Mouse (Mus musculus): ENCODE measurements around the gene Ascc1. TPM values are rescaled to one million over a fixed set of nuclear protein-coding genes. Genes with fewer than 3 reads are reported as not detected.

The Ascc1 gene
- polyA plus RNA-seq, 1 experiment = 26.2 TPM

- no peak overlapping the region for H3K4me3 ChIP-seq (ENCODE audit: control insufficient read depth, insufficient read depth, low read length)
- no peaks in the 10 kb centered on the region for H3K27me3 ChIP-seq (ENCODE audit: control insufficient read depth, insufficient read depth, low read length)
- H3K4me1 ChIP-seq (replicated peaks; ENCODE audit: control insufficient read depth, insufficient read depth, low read length) = peaks cover 18% of the 10 kb centered on the region
- 74% methylated on average over 18 of the region's 18 CpGs for WGBS
- DNase-seq = no peak
- H3K36me3 ChIP-seq (ENCODE audit: control insufficient read depth, insufficient read depth, low read length) = no peaks in the 10 kb centered on the region
- TF ChIP-seq CTCF (IDR thresholded peaks at IDR 0.05; ENCODE audit: borderline replicate concordance, control insufficient read depth, extremely low read depth, insufficient read depth, low read length, poor library complexity) (no peak), POLR2A (IDR thresholded peaks at IDR 0.05; ENCODE audit: control insufficient read depth, extremely low read depth, insufficient read depth, low read length, poor library complexity) (no peak)
- no peak overlapping the region for H3K27ac ChIP-seq (ENCODE audit: control insufficient read depth, insufficient read depth, low read length)
These were observed 75.3 kb downstream of the Ascc1 start for GRCm38 (mm10) chr10:60077736-60078560.

GRCm38 (mm10) chr10:60078561-60078917, 75.9 kb downstream of the Ascc1 start:
- Histone ChIP-seq H3K27me3 (ENCODE audit: control insufficient read depth, insufficient read depth, low read length) (no peaks in the 10 kb centered on the region), H3K4me1 (replicated peaks; ENCODE audit: control insufficient read depth, insufficient read depth, low read length) (peaks cover 18% of the 10 kb centered on the region), H3K36me3 (ENCODE audit: control insufficient read depth, insufficient read depth, low read length) (no peaks in the 10 kb centered on the region), H3K4me3 (ENCODE audit: control insufficient read depth, insufficient read depth, low read length) (no peak overlapping the region), H3K27ac (ENCODE audit: control insufficient read depth, insufficient read depth, low read length) (no peak overlapping the region)
- no peak for DNase-seq
- no peak for TF ChIP-seq CTCF (IDR thresholded peaks at IDR 0.05; ENCODE audit: borderline replicate concordance, control insufficient read depth, extremely low read depth, insufficient read depth, low read length, poor library complexity)
- TF ChIP-seq POLR2A (IDR thresholded peaks at IDR 0.05; ENCODE audit: control insufficient read depth, extremely low read depth, insufficient read depth, low read length, poor library complexity) = no peak
- WGBS = 55% methylated on average over 5 of the region's 5 CpGs

GRCm38 (mm10) chr10:60080171-60080570, 77.6 kb downstream of the Ascc1 start:
- Histone ChIP-seq H3K4me3 (ENCODE audit: control insufficient read depth, insufficient read depth, low read length) (no peak overlapping the region), H3K4me1 (replicated peaks; ENCODE audit: control insufficient read depth, insufficient read depth, low read length) (peaks cover 18% of the 10 kb centered on the region), H3K27me3 (ENCODE audit: control insufficient read depth, insufficient read depth, low read length) (no peaks in the 10 kb centered on the region), H3K27ac (ENCODE audit: control insufficient read depth, insufficient read depth, low read length) (no peak overlapping the region), H3K36me3 (ENCODE audit: control insufficient read depth, insufficient read depth, low read length) (no peaks in the 10 kb centered on the region)
- 89% methylated on average over 3 of the region's 3 CpGs for WGBS
- no peak for DNase-seq
- TF ChIP-seq CTCF (IDR thresholded peaks at IDR 0.05; ENCODE audit: borderline replicate concordance, control insufficient read depth, extremely low read depth, insufficient read depth, low read length, poor library complexity) = no peak
- TF ChIP-seq POLR2A (IDR thresholded peaks at IDR 0.05; ENCODE audit: control insufficient read depth, extremely low read depth, insufficient read depth, low read length, poor library complexity) = no peak

- peak; percentile 11 for DNase-seq
- 14% methylated on average over 5 of the region's 5 CpGs for WGBS
- peak overlapping the region; percentile 42 for H3K27ac ChIP-seq (ENCODE audit: control insufficient read depth, insufficient read depth, low read length)
- no peaks in the 10 kb centered on the region for H3K27me3 ChIP-seq (ENCODE audit: control insufficient read depth, insufficient read depth, low read length)
- TF ChIP-seq POLR2A (IDR thresholded peaks at IDR 0.05; ENCODE audit: control insufficient read depth, extremely low read depth, insufficient read depth, low read length, poor library complexity) (no peak), CTCF (IDR thresholded peaks at IDR 0.05; ENCODE audit: borderline replicate concordance, control insufficient read depth, extremely low read depth, insufficient read depth, low read length, poor library complexity) (no peak)
- H3K4me3 ChIP-seq (ENCODE audit: control insufficient read depth, insufficient read depth, low read length) = no peak overlapping the region
- no peaks in the 10 kb centered on the region for H3K36me3 ChIP-seq (ENCODE audit: control insufficient read depth, insufficient read depth, low read length)
- H3K4me1 ChIP-seq (replicated peaks; ENCODE audit: control insufficient read depth, insufficient read depth, low read length) = peaks cover 18% of the 10 kb centered on the region
These were observed 78.0 kb downstream of the Ascc1 start for GRCm38 (mm10) chr10:60080601-60080981.

- peak overlapping the region; percentile 42 for H3K27ac ChIP-seq (ENCODE audit: control insufficient read depth, insufficient read depth, low read length)
- H3K36me3 ChIP-seq (ENCODE audit: control insufficient read depth, insufficient read depth, low read length) = no peaks in the 10 kb centered on the region
- DNase-seq = peak; percentile 33
- H3K4me1 ChIP-seq (replicated peaks; ENCODE audit: control insufficient read depth, insufficient read depth, low read length) = peaks cover 18% of the 10 kb centered on the region
- H3K27me3 ChIP-seq (ENCODE audit: control insufficient read depth, insufficient read depth, low read length) = no peaks in the 10 kb centered on the region
- no peak overlapping the region for H3K4me3 ChIP-seq (ENCODE audit: control insufficient read depth, insufficient read depth, low read length)
- TF ChIP-seq POLR2A (IDR thresholded peaks at IDR 0.05; ENCODE audit: control insufficient read depth, extremely low read depth, insufficient read depth, low read length, poor library complexity) (no peak), CTCF (IDR thresholded peaks at IDR 0.05; ENCODE audit: borderline replicate concordance, control insufficient read depth, extremely low read depth, insufficient read depth, low read length, poor library complexity) (no peak)
- WGBS = 23% methylated on average over 21 of the region's 21 CpGs
These were observed 78.6 kb downstream of the Ascc1 start for GRCm38 (mm10) chr10:60080982-60081825.

- Histone ChIP-seq H3K4me3 (ENCODE audit: control insufficient read depth, insufficient read depth, low read length) (no peak overlapping the region), H3K27me3 (ENCODE audit: control insufficient read depth, insufficient read depth, low read length) (no peaks in the 10 kb centered on the region), H3K27ac (ENCODE audit: control insufficient read depth, insufficient read depth, low read length) (no peak overlapping the region), H3K4me1 (replicated peaks; ENCODE audit: control insufficient read depth, insufficient read depth, low read length) (peaks cover 18% of the 10 kb centered on the region), H3K36me3 (ENCODE audit: control insufficient read depth, insufficient read depth, low read length) (no peaks in the 10 kb centered on the region)
- no peak for TF ChIP-seq CTCF (IDR thresholded peaks at IDR 0.05; ENCODE audit: borderline replicate concordance, control insufficient read depth, extremely low read depth, insufficient read depth, low read length, poor library complexity)
- WGBS = 91% methylated on average over 5 of the region's 5 CpGs
- no peak for DNase-seq
These were observed 79.3 kb downstream of the Ascc1 start for GRCm38 (mm10) chr10:60081905-60082304.

Data from thymus, adult 2 months (tissue).